Mouse (Mus musculus): ENCODE results near the gene Srd5a3.

The Srd5a3 gene

GRCm38 (mm10) chr5:76193075-76193474 lies 53.0 kb downstream of the Srd5a3 start:
- DNase-seq (ENCODE audit: low spot score) = no peak

- peak; percentile 58 for DNase-seq (ENCODE audit: low spot score)
Observed at GRCm38 (mm10) chr5:76194377-76194945, 54.4 kb downstream of the Srd5a3 start.

- DNase-seq (ENCODE audit: low spot score) = no peak
Observed at GRCm38 (mm10) chr5:76199346-76199745, 59.3 kb downstream of the Srd5a3 start.

DNA sequence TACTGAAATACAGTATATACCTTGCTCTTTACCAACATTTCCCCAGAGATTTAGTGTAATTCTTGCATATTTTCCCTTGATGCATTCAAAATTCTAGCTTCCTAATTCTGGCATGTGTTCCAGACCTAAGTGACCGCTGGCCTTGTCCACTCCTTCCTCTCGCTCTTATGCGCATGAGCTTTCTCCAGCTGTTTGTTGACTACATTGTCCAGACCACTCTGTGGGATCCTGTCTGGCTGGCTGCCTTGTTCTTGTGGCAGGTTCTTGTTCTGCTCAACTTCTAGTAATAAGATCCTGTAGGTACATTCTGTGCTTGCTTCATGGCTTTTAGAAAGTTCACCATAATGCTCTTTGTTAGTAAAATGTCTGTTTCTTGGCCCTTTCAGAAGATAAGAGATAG lies 63.1 kb downstream of the Srd5a3 start:
- DNase-seq (ENCODE audit: low spot score) = no peak

All from lung, postnatal 25 days (tissue).